Mouse (Mus musculus): ENCODE results near the gene Prps1l1. TPM values are rescaled to one million over a fixed set of nuclear protein-coding genes. Genes with fewer than 3 reads are reported as not detected.

Prps1l1 gene
- polyA plus RNA-seq, 1 experiment, result not detected

- H3K36me3 ChIP-seq (ENCODE audit: control insufficient read depth, insufficient read depth, low read length), result no peaks in the 10 kb centered on the region
- H3K4me3 ChIP-seq (ENCODE audit: extremely low read depth, insufficient read depth, insufficient read length), result no peak overlapping the region
- H3K27me3 ChIP-seq (ENCODE audit: control insufficient read depth, insufficient read depth, low read length), result no peaks in the 10 kb centered on the region
- H3K4me1 ChIP-seq (ENCODE audit: control insufficient read depth, insufficient read depth, insufficient read length), result peaks cover 9% of the 10 kb centered on the region
- DNase-seq (ENCODE audit: low read depth in 1 of 2, low spot score in 2 of 2), result no peak
- no peak overlapping the region for H3K27ac ChIP-seq (ENCODE audit: insufficient read depth, low read length)
- WGBS, result 86% methylated on average over 9 of the region's 9 CpGs
- TF ChIP-seq POLR2A (IDR thresholded peaks at IDR 0.05; ENCODE audit: low read depth, low read length) (no peak), CTCF (IDR thresholded peaks at IDR 0.05; ENCODE audit: extremely low read depth, insufficient read depth, insufficient read length, insufficient replicate concordance) (no peak)
These were observed 36.7 kb downstream of the Prps1l1 start for GRCm38 (mm10) chr12:35021285-35021684.

- DNase-seq (ENCODE audit: low read depth in 1 of 2, low spot score in 2 of 2), result no peak
- H3K4me3 ChIP-seq (ENCODE audit: extremely low read depth, insufficient read depth, insufficient read length), result no peak overlapping the region
- H3K4me1 ChIP-seq (ENCODE audit: control insufficient read depth, insufficient read depth, insufficient read length), result peaks cover 3% of the 10 kb centered on the region
- no peaks in the 10 kb centered on the region for H3K36me3 ChIP-seq (ENCODE audit: control insufficient read depth, insufficient read depth, low read length)
- H3K27me3 ChIP-seq (ENCODE audit: control insufficient read depth, insufficient read depth, low read length), result no peaks in the 10 kb centered on the region
- 88% methylated on average over 10 of the region's 10 CpGs for WGBS
- H3K27ac ChIP-seq (ENCODE audit: insufficient read depth, low read length), result no peak overlapping the region
- TF ChIP-seq CTCF (IDR thresholded peaks at IDR 0.05; ENCODE audit: extremely low read depth, insufficient read depth, insufficient read length, insufficient replicate concordance) (no peak), POLR2A (IDR thresholded peaks at IDR 0.05; ENCODE audit: low read depth, low read length) (no peak)
These were observed 37.5 kb downstream of the Prps1l1 start for GRCm38 (mm10) chr12:35022066-35022465.

DNA sequence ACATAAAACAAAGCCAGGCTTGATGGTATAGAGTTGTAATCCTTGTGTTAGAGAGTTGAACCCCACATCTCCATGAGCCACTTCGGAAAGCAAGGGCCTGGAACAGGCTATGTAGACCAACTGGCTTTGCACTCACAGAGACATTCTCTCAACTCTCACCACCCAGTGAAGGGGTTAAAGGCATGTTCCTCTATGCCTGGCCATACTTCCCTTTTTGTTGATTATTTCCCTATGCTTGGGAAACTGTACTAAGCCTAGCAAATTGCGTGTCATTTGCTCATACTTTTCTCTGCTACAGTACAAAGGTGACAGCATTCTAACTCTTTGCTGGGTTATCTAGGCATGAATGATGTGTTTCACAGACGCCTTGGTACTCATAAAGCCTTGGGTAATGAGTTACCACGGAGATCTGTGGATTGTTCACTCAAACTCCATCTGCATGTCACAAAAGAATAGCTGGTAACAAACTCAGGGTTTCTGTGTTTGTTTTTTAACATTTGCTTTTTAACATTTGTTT is 41.4 kb downstream of the Prps1l1 start:
- Histone ChIP-seq H3K4me1 (ENCODE audit: control insufficient read depth, insufficient read depth, insufficient read length) (peaks cover 3% of the 10 kb centered on the region), H3K36me3 (ENCODE audit: control insufficient read depth, insufficient read depth, low read length) (no peaks in the 10 kb centered on the region), H3K27ac (ENCODE audit: insufficient read depth, low read length) (no peak overlapping the region), H3K4me3 (ENCODE audit: extremely low read depth, insufficient read depth, insufficient read length) (no peak overlapping the region), H3K27me3 (ENCODE audit: control insufficient read depth, insufficient read depth, low read length) (no peaks in the 10 kb centered on the region)
- 38% methylated on average over 4 of the region's 4 CpGs for WGBS
- no peak for DNase-seq (ENCODE audit: low read depth in 1 of 2, low spot score in 2 of 2)
- TF ChIP-seq CTCF (IDR thresholded peaks at IDR 0.05; ENCODE audit: extremely low read depth, insufficient read depth, insufficient read length, insufficient replicate concordance), result no peak
- TF ChIP-seq POLR2A (IDR thresholded peaks at IDR 0.05; ENCODE audit: low read depth, low read length), result no peak

DNA sequence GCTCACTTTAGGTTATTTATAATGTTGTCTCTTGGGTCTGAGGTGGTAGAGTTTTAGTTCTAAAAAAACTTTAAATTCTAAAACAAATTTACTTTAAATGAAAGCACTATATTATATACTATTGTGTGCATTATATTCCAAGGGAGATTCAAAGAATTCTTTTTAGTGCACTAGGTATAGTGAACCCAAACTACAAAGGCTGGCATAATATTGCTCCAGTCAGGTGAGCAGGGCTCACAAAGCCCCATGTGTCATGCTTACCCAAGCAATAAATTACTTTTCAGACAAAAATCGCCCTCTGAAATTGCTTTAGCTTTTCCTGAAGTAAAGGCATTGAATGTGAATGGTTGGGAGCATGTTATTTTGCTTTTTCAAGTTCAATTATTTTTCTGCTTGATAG is 43.0 kb downstream of the Prps1l1 start:
- TF ChIP-seq POLR2A (IDR thresholded peaks at IDR 0.05; ENCODE audit: low read depth, low read length), result no peak
- H3K4me3 ChIP-seq (ENCODE audit: extremely low read depth, insufficient read depth, insufficient read length), result no peak overlapping the region
- H3K36me3 ChIP-seq (ENCODE audit: control insufficient read depth, insufficient read depth, low read length), result no peaks in the 10 kb centered on the region
- no peak overlapping the region for H3K27ac ChIP-seq (ENCODE audit: insufficient read depth, low read length)
- no peaks in the 10 kb centered on the region for H3K27me3 ChIP-seq (ENCODE audit: control insufficient read depth, insufficient read depth, low read length)
- WGBS, result 54% methylated on average over 1 of the region's 1 CpGs
- DNase-seq (ENCODE audit: low read depth in 1 of 2, low spot score in 2 of 2), result no peak
- H3K4me1 ChIP-seq (ENCODE audit: control insufficient read depth, insufficient read depth, insufficient read length), result peaks cover 3% of the 10 kb centered on the region

Other genes starting within 250 kb of the Prps1l1 start
- gene Hdac9, start 67.7 kb upstream of the Prps1l1 start, polyA plus RNA-seq (2012; rRNA removed), result 8.8 and 8.9 TPM in 2 replicates
- gene Snx13, start 62.4 kb downstream of the Prps1l1 start, polyA plus RNA-seq (2012; rRNA removed), result 2.4 and 2.5 TPM in 2 replicates